Mouse (Mus musculus) midbrain, embryonic 12.5 days (tissue): ENCODE measurements around the gene Tgm4. TPM values are rescaled to one million over a fixed set of nuclear protein-coding genes. Genes with fewer than 3 reads are reported as not detected.

ENCODE experiments used
- ATAC-seq: fragments of 200-750 bp; cut with Nextera tagmentation; 2 replicates; pipeline ENCODE4 v1.8.0; 2017; ENCODE audit warnings: low read depth, moderate TSS enrichment, moderate library complexity; ENCODE audit not compliant: low FRiP score
- H3K27ac ChIP-seq: fragments of 300-500 bp; sonication (generic); replicated peaks from 2 replicates; pipeline ENCODE4 v1.5.1; 2016; ENCODE audit warnings: mild to moderate bottlenecking
- H3K27me3 ChIP-seq: fragments of 300-500 bp; sonication (generic); 2 replicates; pipeline ENCODE4 v1.6.1; 2016; ENCODE audit warnings: mild to moderate bottlenecking
- H3K36me3 ChIP-seq: fragments of 300-500 bp; sonication (generic); 2 replicates; pipeline ENCODE4 v1.6.1; 2016
- H3K4me1 ChIP-seq: fragments of 300-500 bp; sonication (generic); 2 replicates; pipeline ENCODE4 v1.6.1; 2016
- H3K4me2 ChIP-seq: fragments of 300-500 bp; sonication (generic); replicated peaks from 2 replicates; pipeline ENCODE4 v1.6.1; 2016; ENCODE audit warnings: mild to moderate bottlenecking, moderate library complexity
- H3K4me3 ChIP-seq: fragments of 300-500 bp; sonication (generic); 2 replicates; pipeline ENCODE4 v1.5.1; 2016; ENCODE audit warnings: mild to moderate bottlenecking
- H3K9ac ChIP-seq: fragments of 300-500 bp; sonication (generic); replicated peaks from 2 replicates; pipeline ENCODE4 v1.6.1; 2016; ENCODE audit warnings: mild to moderate bottlenecking, moderate library complexity
- H3K9me3 ChIP-seq: fragments of 300-500 bp; sonication (generic); 2 replicates; pipeline ENCODE4 v1.6.1; 2016; ENCODE audit warnings: mild to moderate bottlenecking
- WGBS: fragments of 180-500 bp; shearing (Covaris S2); methylation state at CpG from one replicate; pipeline ENCODE4 v1.1.7; 2016; 5-methylcytosine and 5-hydroxymethylcytosine counted together
- polyA plus RNA-seq: library from polyadenylated mRNA; unstranded; fragments of >200 nt; fragmentation: Nextera tagmentation; extraction: Ambion mirVana; gene quantifications from 2 replicates; pipeline ENCODE4 v1.2.1, GENCODE M21; 2016

Tgm4 gene
- polyA plus RNA-seq, 1 experiment from 2014 or later = 0.57 TPM

DNA sequence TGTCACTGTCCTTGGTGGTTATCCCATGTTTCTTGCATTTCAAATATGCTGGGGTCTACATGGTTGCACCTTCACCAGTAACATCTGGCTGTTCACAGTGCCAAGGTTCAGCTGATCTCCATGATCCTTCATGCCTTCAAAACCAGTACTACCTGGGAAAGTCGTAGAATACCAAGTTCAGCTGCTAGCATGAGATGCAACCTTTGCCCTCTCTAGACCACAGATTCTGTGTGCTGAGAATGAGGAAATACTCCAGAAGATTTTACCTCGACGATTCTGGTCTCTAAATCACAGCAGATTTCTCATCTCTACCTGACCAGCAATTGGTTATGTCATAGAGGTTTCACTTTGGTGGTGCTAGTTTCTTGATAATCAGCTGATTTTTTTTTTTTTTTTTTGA lies 25.6 kb downstream of the Tgm4 start:
- 93% methylated on average over 3 of the region's 3 CpGs for WGBS
- no peak overlapping the region for H3K4me3 ChIP-seq

DNA sequence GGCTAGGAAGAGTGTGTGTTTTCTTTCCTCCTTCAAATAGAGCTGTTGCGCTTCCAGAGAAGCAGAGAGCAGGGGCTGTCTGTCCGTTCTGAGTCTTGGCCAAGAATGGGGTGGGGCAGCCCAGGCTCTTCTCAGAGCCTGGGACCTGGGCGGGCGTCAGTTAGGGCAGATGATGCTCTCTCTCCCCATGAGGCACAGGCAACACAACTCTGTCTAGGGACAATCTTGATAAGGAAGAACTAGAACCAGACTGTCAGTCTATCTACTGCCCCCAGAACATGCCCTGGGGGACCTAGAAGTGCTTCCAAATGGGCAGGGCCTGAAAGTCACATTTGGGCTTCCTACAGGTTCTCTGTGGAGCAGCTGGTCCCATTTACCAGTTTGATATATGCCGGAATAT lies 44.6 kb downstream of the Tgm4 start:
- H3K9me3 ChIP-seq = no peaks in the 10 kb centered on the region
- no peak overlapping the region for H3K4me3 ChIP-seq
- H3K27ac ChIP-seq = no peak overlapping the region
- peaks cover 87% of the 10 kb centered on the region for H3K36me3 ChIP-seq
- ATAC-seq = no peak
- H3K4me1 ChIP-seq = no peaks in the 10 kb centered on the region
- H3K9ac ChIP-seq = no peak overlapping the region
- H3K27me3 ChIP-seq = no peaks in the 10 kb centered on the region
- 93% methylated on average over 5 of the region's 5 CpGs for WGBS
- H3K4me2 ChIP-seq = no peak overlapping the region

More for the DNA sequence above, 25.6 kb downstream of the Tgm4 start:
- Histone ChIP-seq H3K9me3 (no peaks in the 10 kb centered on the region), H3K27me3 (no peaks in the 10 kb centered on the region), H3K36me3 (no peaks in the 10 kb centered on the region), H3K4me2 (no peak overlapping the region), H3K27ac (no peak overlapping the region), H3K9ac (no peak overlapping the region), H3K4me1 (no peaks in the 10 kb centered on the region)
- ATAC-seq = no peak

DNA sequence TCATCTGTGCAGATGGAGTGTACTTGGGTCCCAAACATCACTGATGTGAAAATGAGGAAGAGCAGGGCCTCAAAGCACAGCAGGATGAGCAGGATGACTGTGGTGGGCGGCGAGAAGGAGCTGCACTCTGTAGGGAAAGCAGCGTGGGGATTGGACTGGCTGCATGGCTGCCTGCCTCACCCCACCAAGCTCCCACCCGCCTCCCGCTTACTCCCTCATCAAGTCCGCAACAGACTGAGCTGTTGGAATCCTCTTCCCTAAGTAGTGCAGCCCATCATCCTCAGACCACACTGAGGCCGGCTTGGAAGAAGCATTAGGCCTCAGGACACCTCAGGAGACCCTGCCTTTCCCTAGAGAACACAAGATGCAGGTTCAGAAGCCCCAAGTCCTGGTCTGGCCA lies 45.8 kb downstream of the Tgm4 start:
- 93% methylated on average over 7 of the region's 7 CpGs for WGBS
- ATAC-seq = no peak
- H3K4me1 ChIP-seq = no peaks in the 10 kb centered on the region
- H3K27me3 ChIP-seq = no peaks in the 10 kb centered on the region
- H3K4me2 ChIP-seq = no peak overlapping the region
- no peak overlapping the region for H3K27ac ChIP-seq
- peaks cover 94% of the 10 kb centered on the region for H3K36me3 ChIP-seq
- H3K9ac ChIP-seq = no peak overlapping the region
- no peak overlapping the region for H3K4me3 ChIP-seq
- H3K9me3 ChIP-seq = no peaks in the 10 kb centered on the region

DNA sequence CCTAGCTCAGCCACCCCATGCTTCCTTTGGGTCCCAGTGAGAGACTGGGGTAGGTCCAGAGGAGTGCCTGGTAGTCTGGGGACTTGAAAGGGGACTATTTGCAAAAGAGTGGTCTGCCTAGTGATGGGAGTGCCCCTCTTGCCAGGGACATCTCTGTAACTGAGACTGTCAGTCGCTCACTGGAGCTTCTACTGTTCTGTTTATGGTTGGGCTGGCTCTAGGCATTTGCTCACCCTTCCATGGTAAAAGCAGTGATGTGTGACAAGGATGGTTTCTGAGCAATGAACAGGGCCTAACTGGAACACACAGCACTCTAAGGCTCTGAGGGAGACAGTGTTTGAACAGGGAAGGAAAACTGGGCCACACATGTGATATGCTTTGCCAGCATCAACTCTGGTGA lies 46.3 kb downstream of the Tgm4 start:
- H3K9ac ChIP-seq = no peak overlapping the region
- H3K9me3 ChIP-seq = no peaks in the 10 kb centered on the region
- H3K4me3 ChIP-seq = no peak overlapping the region
- 78% methylated on average over 1 of the region's 1 CpGs for WGBS
- no peaks in the 10 kb centered on the region for H3K27me3 ChIP-seq
- H3K4me1 ChIP-seq = no peaks in the 10 kb centered on the region
- ATAC-seq = no peak
- H3K36me3 ChIP-seq = peaks cover 95% of the 10 kb centered on the region
- H3K4me2 ChIP-seq = no peak overlapping the region
- no peak overlapping the region for H3K27ac ChIP-seq

DNA sequence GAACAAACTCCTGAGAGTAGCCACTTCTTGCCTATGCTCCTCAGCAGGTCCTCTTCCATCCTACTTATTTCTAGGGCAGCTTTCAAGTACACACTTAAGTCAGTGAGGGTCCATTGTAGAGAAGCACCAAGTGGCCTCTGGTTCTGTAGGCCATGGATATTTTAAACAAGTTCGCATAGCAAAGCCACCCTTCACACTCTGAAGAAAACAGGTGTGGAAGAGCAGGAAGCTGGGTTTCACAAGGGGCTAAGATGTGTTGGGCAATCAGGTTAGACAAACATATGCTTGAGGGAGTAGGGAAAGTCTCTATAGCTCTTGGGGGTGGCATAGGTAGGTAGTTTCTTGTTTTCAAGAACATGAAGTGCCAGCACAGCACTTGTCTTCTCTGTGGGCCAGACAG lies 50.8 kb downstream of the Tgm4 start:
- Histone ChIP-seq H3K4me2 (no peak overlapping the region), H3K27me3 (no peaks in the 10 kb centered on the region), H3K27ac (no peak overlapping the region), H3K36me3 (peaks cover 95% of the 10 kb centered on the region), H3K4me1 (no peaks in the 10 kb centered on the region), H3K9me3 (no peaks in the 10 kb centered on the region), H3K9ac (no peak overlapping the region), H3K4me3 (no peak overlapping the region)
- 89% methylated on average over 1 of the region's 1 CpGs for WGBS
- no peak for ATAC-seq

DNA sequence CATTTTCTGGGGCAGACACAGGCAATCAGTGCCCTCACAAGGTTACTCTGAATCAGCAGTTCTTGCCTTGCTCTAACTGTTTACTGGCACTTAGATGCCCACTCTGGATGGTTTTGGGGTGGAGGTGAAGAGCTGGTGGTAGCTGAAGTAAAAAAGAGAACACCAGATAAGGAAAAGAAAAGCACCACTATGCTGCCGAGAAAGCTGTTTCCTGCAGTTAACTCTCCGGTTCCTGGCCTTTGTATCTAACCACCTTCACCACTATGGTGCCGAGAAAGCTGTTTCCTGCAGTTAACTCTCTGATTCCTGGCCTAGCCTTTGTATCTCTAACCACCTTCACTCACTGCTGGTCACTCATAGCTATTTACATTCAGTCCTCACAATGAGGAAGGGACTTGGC lies 53.0 kb downstream of the Tgm4 start:
- Histone ChIP-seq H3K4me3 (no peak overlapping the region), H3K9me3 (no peaks in the 10 kb centered on the region), H3K36me3 (peaks cover 80% of the 10 kb centered on the region), H3K27me3 (no peaks in the 10 kb centered on the region), H3K4me2 (no peak overlapping the region), H3K9ac (no peak overlapping the region), H3K4me1 (no peaks in the 10 kb centered on the region), H3K27ac (no peak overlapping the region)
- no peak for ATAC-seq
- WGBS = 83% methylated on average over 3 of the region's 3 CpGs

DNA sequence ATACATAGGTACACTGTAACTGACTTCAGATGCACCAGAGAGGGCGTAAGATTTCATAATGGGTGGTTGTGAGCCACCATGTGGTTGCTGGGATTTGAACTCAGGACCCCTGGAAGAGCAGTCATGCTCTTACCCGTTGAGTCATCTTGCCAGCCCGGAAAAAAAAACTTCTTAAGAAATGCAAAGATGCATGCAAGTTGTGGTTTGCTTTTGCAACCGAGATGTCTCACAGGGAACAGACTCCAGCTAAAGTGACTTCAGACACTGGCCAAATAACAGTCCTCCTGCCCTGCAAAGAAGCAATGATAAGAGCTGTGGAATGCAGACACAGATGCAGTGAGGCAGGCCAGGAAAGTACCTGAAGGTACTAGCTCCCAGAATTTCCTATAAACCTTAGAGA lies 56.3 kb downstream of the Tgm4 start:
- H3K9me3 ChIP-seq = no peaks in the 10 kb centered on the region
- H3K27me3 ChIP-seq = no peaks in the 10 kb centered on the region
- no peak overlapping the region for H3K4me2 ChIP-seq
- H3K9ac ChIP-seq = no peak overlapping the region
- H3K27ac ChIP-seq = no peak overlapping the region
- 93% methylated on average over 4 of the region's 4 CpGs for WGBS
- no peak for ATAC-seq
- no peaks in the 10 kb centered on the region for H3K4me1 ChIP-seq
- peaks cover 71% of the 10 kb centered on the region for H3K36me3 ChIP-seq
- no peak overlapping the region for H3K4me3 ChIP-seq

DNA sequence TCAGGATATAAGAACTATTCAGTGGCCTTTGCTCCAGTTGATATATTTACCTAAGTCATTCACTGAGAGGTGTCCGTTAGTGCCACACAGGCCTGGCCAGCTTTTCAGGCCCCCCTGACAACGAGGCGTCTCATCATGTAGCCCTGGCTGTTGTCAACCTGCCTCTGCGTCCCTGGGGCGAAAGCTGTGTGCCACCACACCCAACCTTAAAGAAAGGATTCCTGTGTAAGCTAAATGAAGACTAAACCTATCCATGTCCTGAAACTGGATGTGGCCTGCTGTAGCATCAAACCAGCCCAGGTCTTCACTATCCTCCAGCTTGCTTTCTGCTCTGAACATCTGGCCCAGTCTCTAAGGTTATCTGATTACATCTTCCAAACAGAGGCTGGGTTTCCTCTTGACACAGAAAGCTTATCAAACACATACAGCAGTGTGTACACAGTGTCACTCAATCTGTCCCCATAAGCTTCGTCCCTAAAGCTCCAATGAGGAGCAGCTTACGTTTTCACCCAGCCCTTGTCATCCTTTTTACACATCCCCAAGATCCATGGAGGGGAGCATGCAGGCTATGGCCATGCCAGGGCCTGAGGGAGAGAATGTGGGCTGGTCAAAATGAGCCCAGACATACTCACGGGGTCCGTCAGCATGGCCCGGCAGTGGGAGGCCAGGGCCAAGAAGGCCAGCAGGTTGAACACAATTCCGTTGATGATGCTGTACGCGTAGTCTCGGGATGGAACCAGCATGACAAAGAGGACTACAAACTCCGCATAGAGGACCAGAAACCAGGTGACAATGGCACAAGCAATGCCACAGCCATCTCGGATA lies 65.3 kb downstream of the Tgm4 start:
- H3K27me3 ChIP-seq = no peaks in the 10 kb centered on the region
- no peak for ATAC-seq
- H3K9me3 ChIP-seq = no peaks in the 10 kb centered on the region
- H3K9ac ChIP-seq = no peak overlapping the region
- H3K4me2 ChIP-seq = no peak overlapping the region
- H3K4me1 ChIP-seq = no peaks in the 10 kb centered on the region
- 97% methylated on average over 16 of the region's 16 CpGs for WGBS
- H3K27ac ChIP-seq = no peak overlapping the region
- no peak overlapping the region for H3K4me3 ChIP-seq
- H3K36me3 ChIP-seq = peaks cover 60% of the 10 kb centered on the region

DNA sequence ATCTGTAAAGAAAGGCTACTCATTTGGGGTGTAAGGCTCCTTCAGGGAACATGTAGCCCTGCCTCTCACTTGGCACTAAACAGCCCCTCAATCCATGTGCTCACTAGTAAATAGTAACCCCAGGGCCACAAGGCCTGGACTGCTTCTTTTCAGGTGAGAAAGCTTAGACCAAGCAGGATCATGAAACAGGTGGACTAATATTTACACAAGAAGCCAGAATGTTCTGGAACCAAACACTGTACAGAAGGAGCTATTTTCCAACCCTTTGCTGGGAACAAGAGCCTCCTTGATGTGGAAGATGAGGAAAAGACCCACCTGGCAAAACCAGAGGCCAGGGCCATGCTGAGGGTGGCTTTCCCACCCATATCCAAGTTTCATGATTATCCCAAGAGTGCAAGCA lies 68.9 kb downstream of the Tgm4 start:
- Histone ChIP-seq H3K4me3 (no peak overlapping the region), H3K27ac (no peak overlapping the region), H3K4me1 (no peaks in the 10 kb centered on the region), H3K27me3 (no peaks in the 10 kb centered on the region), H3K36me3 (peaks cover 40% of the 10 kb centered on the region), H3K9ac (no peak overlapping the region), H3K9me3 (no peaks in the 10 kb centered on the region), H3K4me2 (no peak overlapping the region)
- ATAC-seq = no peak

DNA sequence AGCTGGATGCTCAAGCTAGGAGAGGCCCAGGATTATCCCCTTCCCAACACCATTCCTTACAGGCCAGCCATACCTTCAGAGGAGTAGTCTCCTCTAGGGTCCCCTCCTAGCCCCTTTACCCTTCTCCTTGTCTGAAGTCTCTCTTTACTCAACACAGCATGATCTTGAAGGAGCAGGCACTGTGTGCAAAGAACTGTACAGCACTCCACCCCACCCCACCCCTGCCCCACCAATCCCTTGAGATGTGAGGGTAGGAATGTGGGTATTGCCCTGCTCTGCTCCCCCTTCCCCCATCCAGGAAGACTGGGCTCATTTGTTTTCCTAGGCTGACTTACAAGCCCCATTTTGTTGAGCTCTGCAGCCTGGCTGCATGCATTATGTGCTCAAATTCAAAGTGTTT lies 69.8 kb downstream of the Tgm4 start:
- H3K9me3 ChIP-seq = no peaks in the 10 kb centered on the region
- H3K27me3 ChIP-seq = no peaks in the 10 kb centered on the region
- peaks cover 35% of the 10 kb centered on the region for H3K36me3 ChIP-seq
- no peak overlapping the region for H3K9ac ChIP-seq
- no peak overlapping the region for H3K4me3 ChIP-seq
- ATAC-seq = no peak
- no peaks in the 10 kb centered on the region for H3K4me1 ChIP-seq
- no peak overlapping the region for H3K4me2 ChIP-seq
- no peak overlapping the region for H3K27ac ChIP-seq

DNA sequence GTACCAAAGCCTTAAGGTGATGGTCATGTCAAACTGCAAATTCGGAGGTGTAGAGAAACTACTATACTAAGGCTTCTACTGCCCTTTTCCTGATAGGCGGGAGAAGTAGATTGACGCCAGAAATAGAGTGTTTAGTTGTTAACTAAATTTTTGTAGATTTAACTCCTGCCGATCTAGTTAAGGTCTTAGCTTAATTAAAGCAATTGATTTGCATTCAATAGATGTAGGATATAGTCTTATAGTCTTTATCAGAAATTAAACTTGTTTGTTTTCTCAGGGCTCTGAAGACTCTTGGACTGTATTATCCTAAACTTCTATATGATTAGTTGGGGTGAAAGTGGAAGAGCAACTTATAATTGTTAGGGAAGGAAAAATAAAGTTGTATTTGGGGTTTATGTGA lies 72.7 kb downstream of the Tgm4 start:
- peaks cover 18% of the 10 kb centered on the region for H3K36me3 ChIP-seq
- no peak for ATAC-seq
- no peak overlapping the region for H3K4me3 ChIP-seq
- no peak overlapping the region for H3K4me2 ChIP-seq
- no peaks in the 10 kb centered on the region for H3K9me3 ChIP-seq
- no peak overlapping the region for H3K27ac ChIP-seq
- no peak overlapping the region for H3K9ac ChIP-seq
- H3K4me1 ChIP-seq = peaks cover 9% of the 10 kb centered on the region
- no peaks in the 10 kb centered on the region for H3K27me3 ChIP-seq
- 87% methylated on average over 4 of the region's 4 CpGs for WGBS

DNA sequence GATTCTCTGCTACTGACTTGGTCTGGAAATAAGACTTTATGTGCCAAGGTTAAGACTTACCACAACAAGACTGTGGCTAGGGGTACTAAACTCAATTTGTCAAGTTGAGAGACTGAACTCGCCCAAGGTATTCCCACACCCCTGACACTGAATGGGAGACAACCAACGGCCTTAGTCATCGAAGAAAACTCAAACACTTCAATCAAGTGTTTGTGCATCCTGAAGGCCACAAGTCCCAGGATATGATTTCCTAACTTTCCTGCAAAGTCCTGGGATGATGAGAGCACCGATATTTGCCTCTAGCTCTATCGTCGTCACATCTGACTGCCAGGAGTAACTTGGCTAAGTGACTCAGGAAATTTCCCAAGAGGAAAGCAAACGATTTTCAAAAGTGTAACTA lies 74.7 kb downstream of the Tgm4 start:
- Histone ChIP-seq H3K27me3 (no peaks in the 10 kb centered on the region), H3K27ac (no peak overlapping the region), H3K9ac (no peak overlapping the region), H3K36me3 (peaks cover 18% of the 10 kb centered on the region), H3K4me3 (no peak overlapping the region), H3K4me2 (no peak overlapping the region), H3K4me1 (peaks cover 18% of the 10 kb centered on the region), H3K9me3 (no peaks in the 10 kb centered on the region)
- WGBS = 95% methylated on average over 7 of the region's 7 CpGs
- no peak for ATAC-seq

DNA sequence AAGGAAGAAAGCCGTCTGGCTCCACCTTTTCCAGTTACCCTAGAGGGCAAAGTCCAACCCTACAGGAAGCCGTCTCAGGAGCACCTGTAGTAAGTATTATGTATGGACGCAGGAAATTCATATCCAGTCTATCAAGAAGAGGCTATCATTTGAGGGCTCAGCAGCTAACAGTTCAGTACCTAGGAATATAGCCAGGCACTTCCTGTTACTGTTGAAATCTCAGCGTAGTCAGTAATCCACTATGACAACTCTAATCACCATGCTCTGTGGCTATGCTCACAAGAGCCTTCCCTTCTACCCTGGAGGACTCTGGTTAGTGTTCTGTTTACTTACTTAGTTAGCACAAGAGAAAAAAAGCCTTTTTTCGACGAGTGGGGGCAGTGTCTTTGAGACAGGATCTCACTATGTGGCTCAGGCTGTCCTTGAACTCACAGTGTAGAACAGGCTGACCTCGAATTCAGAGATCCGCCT lies 77.3 kb downstream of the Tgm4 start:
- H3K27me3 ChIP-seq = no peaks in the 10 kb centered on the region
- ATAC-seq = no peak

More for the DNA sequence above, 77.3 kb downstream of the Tgm4 start:
- H3K9ac ChIP-seq = 0 out of 2 replicates have a peak overlapping the region, but pooled peaks have one; percentile 93
- H3K36me3 ChIP-seq = peaks cover 9% of the 10 kb centered on the region
- H3K4me1 ChIP-seq = peaks cover 18% of the 10 kb centered on the region
- H3K4me2 ChIP-seq = peak overlapping the region; percentile 81
- WGBS = 71% methylated on average over 8 of the region's 8 CpGs
- H3K9me3 ChIP-seq = no peaks in the 10 kb centered on the region
- H3K4me3 ChIP-seq = peak overlapping the region; percentile 95
- H3K27ac ChIP-seq = no peak overlapping the region
